In the genomic region with DNA sequence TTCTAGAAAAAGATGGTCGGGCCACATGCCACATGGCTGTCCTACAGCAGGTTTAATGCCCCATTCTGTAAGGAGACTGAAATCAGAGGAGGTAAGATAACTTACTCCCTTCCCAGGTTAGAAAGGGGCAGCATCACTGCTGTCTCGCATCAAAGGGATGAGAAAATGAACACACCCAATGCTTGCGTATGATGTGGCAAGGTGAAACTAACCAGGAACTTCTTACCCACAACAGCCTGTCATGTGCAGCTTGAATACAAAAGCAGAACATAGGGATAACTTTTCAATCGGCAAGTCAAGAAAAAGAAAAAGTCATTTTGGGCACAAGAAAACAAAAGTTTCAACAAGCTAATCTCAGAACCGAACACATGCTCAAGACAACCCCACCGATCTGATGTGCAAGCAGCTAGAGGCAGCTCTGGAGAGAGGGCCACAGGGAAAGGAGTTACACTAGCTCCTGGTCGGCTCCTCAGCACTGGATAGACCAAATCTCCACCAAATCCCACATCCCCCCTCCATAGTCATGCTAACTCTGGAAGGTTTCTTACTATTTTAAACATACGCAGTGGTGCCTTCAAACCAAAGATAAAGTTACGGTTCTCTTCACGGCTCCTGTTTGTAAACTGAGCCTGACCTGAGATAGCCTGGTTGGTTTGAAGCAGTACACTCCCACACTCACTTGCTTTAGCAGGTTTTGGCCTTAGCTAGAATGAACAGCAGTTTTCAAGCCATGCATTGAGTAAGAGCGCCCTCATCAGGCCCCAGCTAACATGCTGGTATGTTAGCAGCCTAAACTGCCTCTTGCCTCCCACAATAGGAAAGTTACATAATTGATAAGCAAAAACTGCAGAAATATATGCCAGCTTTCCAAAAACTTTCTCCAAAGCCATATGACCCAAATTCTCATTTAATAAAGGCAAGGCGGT, we compare ENCODE assay signal across 9 mouse cellular contexts. TPM values are rescaled to one million over a fixed set of nuclear protein-coding genes. Genes with fewer than 3 reads are reported as not detected.
DNase-seq lines count a peak whose midpoint lies in the region; ATAC-seq lines count a peak whose summit lies in the region.
"Had no signal": no experiment of that assay in that cellular context is flagged by ENCODE, and none has a peak within 500 bp of the region (broad histone marks: within the 10 kb centered on the region; RNA-seq: fewer than 3 reads in every experiment).

No protein-coding gene starts in this region.

- H3K36me3 ChIP-seq in embryonic facial prominence, embryonic 14.5 days (ENCODE audit: control insufficient read depth, insufficient read depth, low read length): no peaks in the 10 kb centered on the region

- H3K4me2 ChIP-seq in embryonic facial prominence, embryonic 14.5 days (ENCODE audit: low read depth, low read length): no peak overlapping the region

- no peak overlapping the region for H3K9ac ChIP-seq in embryonic facial prominence, embryonic 14.5 days (ENCODE audit: low read depth, low read length)

- no peaks in the 10 kb centered on the region for H3K9me3 ChIP-seq in embryonic facial prominence, embryonic 14.5 days (ENCODE audit: control insufficient read depth, low read length)

- DNase-seq in adrenal gland, adult 2 months: peak; percentile 19
- no peak for DNase-seq in adrenal gland, postnatal 4 days (ENCODE audit: low spot score in 2 of 2)
- peak; percentile 35 for DNase-seq in adrenal gland, postnatal 25 days
- DNase-seq in embryonic facial prominence, embryonic 14.5 days (ENCODE audit: low spot score): peak; percentile 80
- peak; percentile 30 for DNase-seq in hindlimb bud, embryonic 11.5 days (ENCODE audit: extremely low spot score, low read depth, low spot score)
- DNase-seq in left cerebral cortex, postnatal 25 days (ENCODE audit: low spot score in 2 of 2): peak; percentile 83 to 91
- peak; percentile 44 for DNase-seq in neural tube, embryonic 10.5 days (ENCODE audit: extremely low spot score, low spot score)
- DNase-seq in yolk sac, embryonic 10.5 days (ENCODE audit: low spot score): peak; percentile 25

- WGBS in embryonic facial prominence, embryonic 14.5 days: 60% methylated on average over 12 of the region's 12 CpGs

- no peak overlapping the region for H3K4me3 ChIP-seq in embryonic facial prominence, embryonic 14.5 days (ENCODE audit: low read depth, low read length)

- H3K27ac ChIP-seq in embryonic facial prominence, embryonic 14.5 days (replicated peaks; ENCODE audit: low read depth, low read length): no peak overlapping the region

- no peaks in the 10 kb centered on the region for H3K27me3 ChIP-seq in embryonic facial prominence, embryonic 14.5 days (replicated peaks; ENCODE audit: control insufficient read depth, insufficient read depth, low read length)

- no peaks in the 10 kb centered on the region for H3K4me1 ChIP-seq in embryonic facial prominence, embryonic 14.5 days (ENCODE audit: control insufficient read depth, insufficient read depth, low read length)

- peak; percentile 44; the same call in 1 of the 2 replicates for ATAC-seq in embryonic facial prominence, embryonic 14.5 days (ENCODE audit: low read depth)

- intact Hi-C loops in left cerebral cortex, postnatal 25 days (cut with DNase I): loop anchor here (1.0 to 5.0 kb wide), 4 partner anchors 164 to 689 kb away; partner anchors contain the start of gene Rasgef1b

RNA-seq across cellular contexts. Expression of gene Vamp9, which starts 14.3 kb away (rescaled TPM):
- 1 to 10 TPM in 1 of 2 experiments, under 1 TPM in 1; 0.62 to 1.2 TPM for total RNA-seq in adrenal gland, adult 2 months (2021)
- 0.67 and 1.0 TPM in 2 replicates for polyA plus RNA-seq in adrenal gland, adult 2 months (2012; rRNA removed)
- 1 to 10 TPM in 1 of 2 experiments, under 1 TPM in 1; 0.59 to 1.4 TPM for total RNA-seq in adrenal gland, postnatal 4 days (2021)
- 1.7 TPM in 1 of 2 replicates, not detected in the other for total RNA-seq in adrenal gland, postnatal 25 days (2021)
- polyA plus RNA-seq in embryonic facial prominence, embryonic 14.5 days (2014; fragmentation: Nextera tagmentation; extraction: Ambion mirVana): not detected in 2 replicates
- total RNA-seq in left cerebral cortex, postnatal 25 days (2021): under 1 TPM; 0.78 to 0.89 TPM
- polyA plus RNA-seq: C2C12 had no signal

Comparison
In these comparisons a context has a peak if more than half of its experiments do, and no peak if none do; other contexts are left out.
1. DNase-seq: peak in adrenal gland, adult 2 months (single experiment), adrenal gland, postnatal 25 days (single experiment), embryonic facial prominence, embryonic 14.5 days (single experiment), hindlimb bud, embryonic 11.5 days (single experiment), left cerebral cortex, postnatal 25 days (2 of 2), neural tube, embryonic 10.5 days (single experiment) and yolk sac, embryonic 10.5 days (single experiment); none in adrenal gland, postnatal 4 days (0 of 2).